Mouse (Mus musculus) liver, adult 10 weeks (tissue): Measurements from ENCODE around the gene Gm11569. TPM values are rescaled to one million over a fixed set of nuclear protein-coding genes. Genes with fewer than 3 reads are reported as not detected.

Experiments
- polyA plus RNA-seq: library from polyadenylated mRNA; stranded (reverse); fragments of 350-450 nt; fragmentation: Illumina TruSeq; extraction: RNeasy Lipid Tissue Mini Kit (QIAGEN cat#74804); gene quantifications from one replicate; pipeline ENCODE4 v1.2.3, GENCODE M21; 2014; ENCODE audit warnings: low read depth, low replicate concordance

Gm11569 gene
- polyA plus RNA-seq: not detected

GRCm38 (mm10) chr11:99798832-99799231 is at the start of gene Gm11569:
TSS of gene Gm11569 (minus strand) at chr11:99798932.

GRCm38 (mm10) chr11:99837966-99838365 is 39.2 kb upstream of the Gm11569 start, which contains the start of gene 2300003K06Rik:
TSS of gene 2300003K06Rik (minus strand) at chr11:99838066.

GRCm38 (mm10) chr11:99815566-99815965 is 16.8 kb upstream of the Gm11569 start, which contains the start of gene Gm11564:
TSS of gene Gm11564 (minus strand) at chr11:99815666.

DNA sequence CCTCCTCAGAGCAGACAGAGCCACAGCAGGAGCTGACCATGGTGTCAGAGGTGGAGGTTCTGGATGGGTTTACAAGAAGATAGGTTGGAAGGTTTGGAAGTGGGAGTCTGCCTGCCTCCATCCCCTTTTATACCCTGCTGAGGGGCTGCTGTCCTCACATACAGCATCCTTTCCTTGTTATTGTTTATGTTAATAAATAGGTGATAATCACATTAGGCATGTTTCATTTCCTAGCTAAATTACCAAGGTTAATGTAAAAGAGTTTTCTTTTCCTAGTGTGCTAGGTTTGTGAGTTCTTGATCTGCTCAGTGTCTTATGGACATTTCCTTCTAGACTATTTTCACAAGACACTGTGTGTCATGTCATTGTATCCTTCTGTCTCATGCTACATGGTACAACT is 11.1 kb upstream of the Gm11569 start, which contains the start of gene Krtap4-13:
Gene Krtap4-13 (minus strand): TSS at position 101 of the 400 bp plus-strand sequence.

DNA sequence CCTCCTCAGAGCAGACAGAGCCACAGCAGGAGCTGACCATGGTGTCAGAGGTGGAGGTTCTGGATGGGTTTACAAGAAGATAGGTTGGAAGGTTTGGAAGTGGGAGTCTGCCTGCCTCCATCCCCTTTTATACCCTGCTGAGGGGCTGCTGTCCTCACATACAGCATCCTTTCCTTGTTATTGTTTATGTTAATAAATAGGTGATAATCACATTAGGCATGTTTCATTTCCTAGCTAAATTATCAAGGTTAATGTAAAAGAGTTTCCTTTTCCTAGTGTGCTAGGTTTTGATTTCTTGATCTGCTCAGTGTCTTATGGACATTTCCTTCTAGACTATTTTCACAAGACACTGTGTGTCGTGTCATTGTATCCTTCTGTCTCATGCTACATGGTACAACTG is 5.6 kb upstream of the Gm11569 start, which contains the start of gene Gm11554:
Gene Gm11554 (minus strand): TSS at position 101 of the 400 bp plus-strand sequence.

GRCm38 (mm10) chr11:99793367-99793766 is 5.4 kb downstream of the Gm11569 start, which contains the start of gene Gm11596:
TSS of gene Gm11596 (minus strand) at chr11:99793467.

GRCm38 (mm10) chr11:99784900-99785299 is 13.8 kb downstream of the Gm11569 start, which contains the start of gene Krtap4-9:
TSS of gene Krtap4-9 (plus strand) at chr11:99785200.

DNA sequence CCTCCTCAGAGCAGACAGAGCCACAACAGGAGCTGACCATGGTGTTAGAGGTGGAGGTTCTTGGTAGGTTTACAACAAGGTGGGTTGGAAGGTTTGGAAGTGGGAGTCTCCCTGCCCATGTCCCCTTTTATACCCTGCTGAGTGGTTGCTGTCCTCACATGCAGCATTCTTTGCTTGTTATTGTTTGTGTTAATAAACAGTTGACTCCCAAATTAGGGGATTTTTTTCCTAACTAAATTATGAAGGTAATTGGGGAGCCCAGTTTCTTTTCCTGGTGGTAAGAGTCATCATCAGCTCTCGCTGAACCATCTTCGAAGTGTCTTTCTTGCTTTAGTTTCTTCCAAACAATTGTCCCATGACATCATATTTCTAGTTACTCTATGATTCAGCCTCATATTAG is 18.1 kb downstream of the Gm11569 start, which contains the start of gene Krtap4-8:
Gene Krtap4-8 (minus strand): TSS at position 101 of the 400 bp plus-strand sequence.

GRCm38 (mm10) chr11:99772813-99773212 is 25.9 kb downstream of the Gm11569 start, which contains the start of gene Gm11595:
TSS of gene Gm11595 (minus strand) at chr11:99772913.

Other genes with a start within 250 kb of the Gm11569 start
- not detected for gene Krtap3-3, start 248.1 kb downstream of the Gm11569 start, polyA plus RNA-seq
- not detected for gene Krtap3-2, start 242.1 kb downstream of the Gm11569 start, polyA plus RNA-seq
- gene Gm11939, start 239.5 kb downstream of the Gm11569 start, polyA plus RNA-seq: not detected
- gene Krtap3-1, start 232.3 kb downstream of the Gm11569 start, polyA plus RNA-seq: not detected
- gene Krtap1-5, start 217.9 kb downstream of the Gm11569 start, polyA plus RNA-seq: not detected
- not detected for gene Krtap1-4, start 215.3 kb downstream of the Gm11569 start, polyA plus RNA-seq
- not detected for gene Krtap1-3, start 207.6 kb downstream of the Gm11569 start, polyA plus RNA-seq
- not detected for gene Krtap9-3, start 200.8 kb downstream of the Gm11569 start, polyA plus RNA-seq
- gene Gm11938, start 195.6 kb downstream of the Gm11569 start, polyA plus RNA-seq: not detected
- not detected for gene Gm11937, start 188.7 kb downstream of the Gm11569 start, polyA plus RNA-seq
- not detected for gene Krtap2-4, start 184.1 kb downstream of the Gm11569 start, polyA plus RNA-seq
- gene Gm11562, start 178.5 kb downstream of the Gm11569 start, polyA plus RNA-seq: not detected
- gene Krtap4-1, start 170.7 kb downstream of the Gm11569 start, polyA plus RNA-seq: not detected
- not detected for gene Krtap4-2, start 163.8 kb downstream of the Gm11569 start, polyA plus RNA-seq
- gene Krtap4-7, start 154.8 kb downstream of the Gm11569 start, polyA plus RNA-seq: not detected
- not detected for gene Gm11555, start 148.7 kb downstream of the Gm11569 start, polyA plus RNA-seq
- not detected for gene Gm11563, start 140.0 kb downstream of the Gm11569 start, polyA plus RNA-seq
- gene Krtap4-6, start 133.0 kb downstream of the Gm11569 start, polyA plus RNA-seq: not detected
- not detected for gene Gm14190, start 108.2 kb downstream of the Gm11569 start, polyA plus RNA-seq
- not detected for gene Gm14180, start 64.6 kb downstream of the Gm11569 start, polyA plus RNA-seq
- gene Gm11595, start 26.0 kb downstream of the Gm11569 start, polyA plus RNA-seq: not detected
- gene Krtap4-8, start 18.2 kb downstream of the Gm11569 start, polyA plus RNA-seq: not detected
- gene Krtap4-9, start 13.7 kb downstream of the Gm11569 start, polyA plus RNA-seq: not detected
- not detected for gene Gm11596, start 5.5 kb downstream of the Gm11569 start, polyA plus RNA-seq
- gene Gm11554, start 5.5 kb upstream of the Gm11569 start, polyA plus RNA-seq: not detected
- gene Krtap4-13, start 11.0 kb upstream of the Gm11569 start, polyA plus RNA-seq: not detected
- not detected for gene Gm11564, start 16.7 kb upstream of the Gm11569 start, polyA plus RNA-seq
- gene 2300003K06Rik, start 39.1 kb upstream of the Gm11569 start, polyA plus RNA-seq: not detected
- not detected for gene Krtap4-16, start 52.7 kb upstream of the Gm11569 start, polyA plus RNA-seq
- gene Gm11568, start 59.0 kb upstream of the Gm11569 start, polyA plus RNA-seq: not detected
- gene Gm11559, start 65.5 kb upstream of the Gm11569 start, polyA plus RNA-seq: not detected
- not detected for gene Krtap9-1, start 74.5 kb upstream of the Gm11569 start, polyA plus RNA-seq
- not detected for gene Gm11567, start 80.3 kb upstream of the Gm11569 start, polyA plus RNA-seq
- not detected for gene Krtap31-1, start 109.0 kb upstream of the Gm11569 start, polyA plus RNA-seq
- not detected for gene Gm11565, start 115.8 kb upstream of the Gm11569 start, polyA plus RNA-seq
- gene Krtap31-2, start 137.4 kb upstream of the Gm11569 start, polyA plus RNA-seq: not detected
- not detected for gene Krtap9-5, start 149.5 kb upstream of the Gm11569 start, polyA plus RNA-seq
- gene Krtap29-1, start 180.1 kb upstream of the Gm11569 start, polyA plus RNA-seq: not detected
- gene Krtap16-1, start 187.7 kb upstream of the Gm11569 start, polyA plus RNA-seq: not detected
- gene Krtap17-1, start 195.1 kb upstream of the Gm11569 start, polyA plus RNA-seq: not detected
- gene Krt33a, start 217.3 kb upstream of the Gm11569 start, polyA plus RNA-seq: not detected
- not detected for gene Krt33b, start 230.9 kb upstream of the Gm11569 start, polyA plus RNA-seq
- gene Krt34, start 242.6 kb upstream of the Gm11569 start, polyA plus RNA-seq: not detected